Mouse (Mus musculus) frontal cortex, postnatal 25 days (tissue): ENCODE measurements around the gene Setd2.
A peak's percentile ranks its signal among the peaks of the same experiment; 100 is the strongest.

Experiments
- DNase-seq, 2 experiments: peaks; one replicate each; pipeline ENCODE4 v3.0.0; 2022; ENCODE audit warnings: low spot score in 2 of 2

The Setd2 gene

GRCm38 (mm10) chr9:110654726-110655650 lies 122.6 kb downstream of the Setd2 start:
- no peak for DNase-seq

GRCm38 (mm10) chr9:110655651-110656007 lies 123.2 kb downstream of the Setd2 start:
- peak in 1 of 2 experiments; percentile 7 for DNase-seq

GRCm38 (mm10) chr9:110656249-110657221 lies 124.1 kb downstream of the Setd2 start, which contains the start of gene Ccdc12:
Ccdc12 (plus strand) TSS chr9:110656503.
- DNase-seq = peak; percentile 94 to 95

- DNase-seq = no peak
Observed at GRCm38 (mm10) chr9:110657474-110658078, 125.2 kb downstream of the Setd2 start.

GRCm38 (mm10) chr9:110659521-110659920 lies 127.1 kb downstream of the Setd2 start:
- no peak for DNase-seq

- DNase-seq = no peak
Observed at GRCm38 (mm10) chr9:110660208-110660607, 127.8 kb downstream of the Setd2 start.

GRCm38 (mm10) chr9:110660856-110661612 lies 128.6 kb downstream of the Setd2 start:
- DNase-seq = no peak

- DNase-seq = no peak
Observed at GRCm38 (mm10) chr9:110662844-110663243, 130.4 kb downstream of the Setd2 start.

GRCm38 (mm10) chr9:110665912-110666311 lies 133.5 kb downstream of the Setd2 start:
- DNase-seq = no peak

- DNase-seq = no peak
Observed at GRCm38 (mm10) chr9:110666374-110666773, 134.0 kb downstream of the Setd2 start.

- DNase-seq = no peak
Observed at GRCm38 (mm10) chr9:110667219-110667836, 134.9 kb downstream of the Setd2 start.
